Mouse (Mus musculus) cerebellum, postnatal 25 days (tissue): Measurements from ENCODE around the gene Zgrf1.
A peak's percentile ranks its signal among the peaks of the same experiment; 100 is the strongest.

Experiments
- DNase-seq, 2 experiments: peaks; one replicate each; pipeline ENCODE4 v3.0.0; 2021; ENCODE audit warnings: mixed read lengths in 2 of 2

The Zgrf1 gene

DNA sequence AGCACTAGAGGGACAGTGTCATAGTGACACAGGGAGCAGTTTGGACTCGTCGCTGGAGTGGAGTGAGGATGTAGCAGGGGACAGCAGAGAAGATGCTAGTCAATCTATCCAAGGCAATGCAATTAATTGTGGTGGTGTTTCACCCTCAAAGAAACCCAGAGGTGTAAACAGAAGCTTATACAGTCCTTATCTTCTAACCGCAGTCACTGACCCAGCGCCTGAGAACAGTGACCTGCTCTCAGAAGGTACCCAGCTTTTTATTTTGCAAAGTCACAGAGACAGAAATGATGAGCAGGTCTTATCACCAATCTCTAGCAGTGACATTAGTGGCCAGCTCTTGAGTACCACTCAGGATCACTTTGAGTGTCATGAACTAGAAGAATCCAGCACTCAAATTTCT lies 9.7 kb downstream of the Zgrf1 start:
- DNase-seq: no peak

DNA sequence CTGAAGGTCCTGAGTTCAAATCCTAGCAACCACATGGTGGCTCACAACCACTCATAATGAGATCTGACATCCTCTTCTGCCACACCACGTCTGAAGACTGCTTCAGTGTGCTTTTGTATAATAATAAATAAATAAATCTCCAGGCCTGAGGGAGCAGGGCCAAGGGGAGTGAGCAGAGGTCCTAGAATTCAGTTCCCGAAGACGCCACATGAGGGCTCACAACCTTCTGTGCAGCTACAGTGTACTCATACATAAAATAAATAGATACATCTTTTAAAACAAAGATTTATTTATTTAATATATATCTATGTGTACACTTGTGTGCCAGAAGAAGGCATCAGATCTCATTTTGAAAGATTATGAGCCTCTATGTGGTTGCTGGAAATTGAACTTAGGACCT lies 11.8 kb downstream of the Zgrf1 start:
- no peak for DNase-seq

DNA sequence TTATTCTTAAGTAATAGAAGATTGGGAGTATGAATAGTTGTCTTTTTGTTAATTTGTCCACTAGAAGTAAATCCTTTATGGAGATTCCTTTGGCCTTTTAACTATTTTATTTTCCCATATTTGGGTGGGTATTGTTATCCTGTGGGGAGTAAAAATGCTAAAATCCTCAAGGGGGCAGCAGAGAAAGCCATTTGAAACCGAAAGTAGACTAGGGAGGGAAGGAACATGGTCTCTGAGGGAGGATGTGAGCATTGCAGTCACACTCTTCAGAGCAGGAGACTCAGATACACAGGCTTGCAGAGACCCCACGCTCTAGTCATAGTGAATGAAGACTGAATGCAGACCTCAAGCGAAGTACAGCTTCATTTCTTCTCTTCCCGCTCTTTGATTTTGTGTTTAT lies 19.3 kb downstream of the Zgrf1 start:
- peak in 1 of 2 experiments; percentile 12 for DNase-seq

DNA sequence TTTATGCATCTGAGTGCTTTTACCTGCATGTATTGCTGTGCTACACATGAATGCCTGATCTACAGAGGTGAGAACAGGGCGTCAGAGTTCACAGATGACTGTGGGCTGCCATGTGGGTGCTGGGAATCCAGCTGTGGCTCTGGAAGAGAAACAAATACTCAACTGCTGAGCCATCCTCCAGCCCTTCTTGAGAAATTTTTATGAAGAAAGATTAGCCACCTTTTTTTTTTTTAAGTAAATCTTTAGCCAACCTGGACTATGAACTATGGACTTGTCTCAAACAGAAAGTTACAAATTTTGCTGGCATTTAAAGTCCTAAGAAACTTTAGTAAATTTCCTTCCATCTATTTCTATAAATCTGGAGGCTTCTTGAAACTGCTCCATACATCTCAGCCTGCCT lies 43.8 kb downstream of the Zgrf1 start:
- DNase-seq: no peak

DNA sequence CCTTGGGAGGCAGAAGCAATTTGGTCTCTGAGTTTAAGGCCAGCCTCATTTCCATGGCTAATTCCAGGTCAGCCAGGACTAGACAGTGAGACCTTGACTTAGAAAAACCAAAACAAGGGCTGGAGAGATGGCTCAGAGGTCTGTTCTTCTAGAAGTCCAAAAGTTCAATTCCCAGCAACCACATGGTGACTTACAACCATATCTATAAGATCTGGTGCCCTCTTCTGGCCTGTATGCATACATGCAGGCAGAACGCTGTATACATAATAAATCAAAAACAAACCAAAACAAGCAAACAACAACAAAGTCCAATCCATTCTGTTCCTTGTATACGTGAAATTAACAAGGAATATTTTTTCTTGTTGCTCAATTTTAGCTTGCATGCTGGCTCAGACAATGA lies 54.8 kb downstream of the Zgrf1 start:
- DNase-seq: no peak

DNA sequence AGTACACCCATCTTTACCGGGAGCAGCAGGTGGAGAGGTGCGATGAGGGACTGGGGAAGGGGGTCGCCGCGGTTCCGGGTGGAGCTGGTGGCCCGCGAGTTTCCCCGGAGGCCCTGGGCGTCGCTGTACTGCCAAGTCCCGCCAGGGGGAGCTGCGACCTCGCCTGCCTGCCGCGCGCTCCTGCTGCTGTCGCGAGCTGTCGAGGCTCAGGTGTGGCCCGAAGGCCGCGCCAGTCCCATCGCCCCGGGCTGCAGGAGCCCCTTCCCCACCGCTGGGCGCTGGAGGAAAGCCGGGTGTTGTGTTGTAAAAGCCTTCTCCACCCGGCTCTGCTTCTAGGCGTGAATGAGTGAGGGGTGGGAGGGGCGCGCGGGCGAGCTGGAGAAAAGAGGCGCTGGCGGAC lies 72.0 kb downstream of the Zgrf1 start:
- peak; percentile 66 to 75 for DNase-seq

DNA sequence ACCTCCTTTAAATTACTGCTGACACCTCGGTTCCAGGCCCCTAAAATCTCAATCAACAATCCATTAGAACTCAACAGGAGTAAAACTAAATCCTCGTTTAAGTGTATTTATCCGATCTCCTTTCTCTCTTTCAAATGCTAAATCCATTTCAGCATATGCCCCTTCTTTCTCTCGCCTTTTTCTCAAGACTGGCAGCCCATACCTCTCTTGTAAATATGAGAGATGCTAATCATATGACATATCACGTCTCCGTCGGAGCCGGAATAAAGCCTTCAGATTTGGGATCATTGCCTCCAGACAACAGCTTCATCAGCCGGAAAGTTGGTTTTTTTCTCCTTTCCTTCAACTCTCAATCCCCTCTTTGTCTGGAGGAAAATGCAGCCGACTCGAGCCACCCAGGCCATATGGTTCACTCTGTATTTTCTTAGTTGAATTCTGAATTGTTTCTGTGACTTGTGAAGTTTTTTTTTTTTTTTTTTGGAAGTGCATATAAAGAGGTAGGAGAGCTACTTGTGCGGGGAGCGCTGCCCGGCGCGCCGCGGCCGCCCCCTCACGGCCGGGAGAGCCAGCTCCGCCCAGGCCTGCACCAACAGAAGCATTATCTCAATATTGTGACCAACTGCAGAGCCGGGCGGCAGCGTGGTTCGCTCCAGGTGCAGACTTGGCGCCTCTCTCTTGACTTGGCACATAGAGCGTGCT lies 72.6 kb downstream of the Zgrf1 start:
- peak in 1 of 2 experiments; percentile 22 for DNase-seq

DNA sequence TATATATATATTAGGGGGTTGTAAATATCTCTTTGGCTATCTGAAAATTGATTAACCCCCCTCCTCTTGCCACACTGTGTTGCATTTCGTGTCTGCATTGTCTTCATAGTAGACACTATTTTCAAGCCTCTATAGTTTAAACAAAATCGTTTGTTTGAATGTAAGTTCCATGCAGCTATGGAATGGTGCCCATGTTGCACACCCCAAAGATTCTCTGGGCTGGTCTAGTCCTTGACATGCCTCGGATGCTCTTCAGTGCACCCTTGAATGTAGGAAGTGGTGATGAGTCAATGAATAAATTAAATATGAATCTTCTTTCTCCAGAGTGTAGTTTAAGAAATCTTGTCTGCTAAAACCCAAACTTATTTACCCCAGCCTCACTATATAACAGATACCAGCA lies 73.2 kb downstream of the Zgrf1 start:
- DNase-seq: no peak

DNA sequence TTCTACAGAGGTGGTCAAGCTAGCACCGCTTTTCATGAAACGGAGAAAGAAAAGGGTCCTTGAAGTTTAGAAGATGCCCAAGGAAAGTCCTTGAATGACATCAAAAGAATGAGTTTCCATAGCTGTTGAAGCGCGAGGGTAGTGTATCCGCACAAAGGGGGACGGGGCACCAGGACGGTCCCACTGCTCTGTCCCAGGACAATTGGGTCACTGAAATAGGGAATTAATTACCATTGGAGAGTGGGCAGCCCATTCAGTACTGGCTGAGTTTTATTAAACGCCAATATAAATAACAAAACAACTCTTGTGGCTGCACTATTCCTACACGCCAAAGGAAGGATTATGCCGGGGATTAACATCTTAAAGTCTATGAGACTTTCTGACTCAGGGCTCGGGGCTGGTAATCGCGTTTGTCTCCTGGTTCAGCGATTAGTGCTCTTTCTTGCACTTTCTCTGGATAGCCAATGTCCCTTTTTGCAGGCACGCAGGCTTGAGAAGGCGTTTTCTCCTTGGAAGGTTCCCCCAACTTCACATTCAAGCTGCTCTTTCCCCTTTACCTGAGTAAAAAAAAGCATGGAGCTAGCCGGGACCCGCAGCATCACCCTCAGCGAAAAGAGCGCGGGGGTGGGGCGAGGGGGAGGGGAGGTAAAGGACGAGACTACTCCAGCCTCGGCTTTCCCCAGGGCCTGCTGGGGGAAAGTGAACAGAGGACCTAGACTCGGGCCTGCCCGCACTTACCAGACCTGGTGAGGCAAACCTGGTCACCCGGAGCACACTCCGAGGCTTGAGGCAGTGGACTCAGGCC lies 74.1 kb downstream of the Zgrf1 start:
- no peak for DNase-seq

DNA sequence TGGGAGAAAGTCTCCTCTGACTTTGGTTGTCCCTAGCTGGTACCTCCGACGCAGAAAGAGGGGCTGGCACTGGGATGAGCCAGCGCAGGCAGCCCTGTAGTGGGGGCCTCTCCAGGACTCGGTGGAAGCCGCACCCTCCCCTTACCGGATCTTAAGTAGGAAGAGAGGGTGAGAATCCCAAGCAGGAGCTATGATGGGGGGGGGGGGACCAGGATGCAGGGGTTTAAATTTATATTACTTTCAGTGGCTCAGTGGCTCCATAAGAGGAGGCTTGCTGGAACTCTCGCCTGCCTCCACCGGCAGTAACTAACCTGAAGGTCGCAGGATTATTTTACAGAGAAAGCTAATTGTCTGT lies 74.6 kb downstream of the Zgrf1 start:
- DNase-seq: no peak

DNA sequence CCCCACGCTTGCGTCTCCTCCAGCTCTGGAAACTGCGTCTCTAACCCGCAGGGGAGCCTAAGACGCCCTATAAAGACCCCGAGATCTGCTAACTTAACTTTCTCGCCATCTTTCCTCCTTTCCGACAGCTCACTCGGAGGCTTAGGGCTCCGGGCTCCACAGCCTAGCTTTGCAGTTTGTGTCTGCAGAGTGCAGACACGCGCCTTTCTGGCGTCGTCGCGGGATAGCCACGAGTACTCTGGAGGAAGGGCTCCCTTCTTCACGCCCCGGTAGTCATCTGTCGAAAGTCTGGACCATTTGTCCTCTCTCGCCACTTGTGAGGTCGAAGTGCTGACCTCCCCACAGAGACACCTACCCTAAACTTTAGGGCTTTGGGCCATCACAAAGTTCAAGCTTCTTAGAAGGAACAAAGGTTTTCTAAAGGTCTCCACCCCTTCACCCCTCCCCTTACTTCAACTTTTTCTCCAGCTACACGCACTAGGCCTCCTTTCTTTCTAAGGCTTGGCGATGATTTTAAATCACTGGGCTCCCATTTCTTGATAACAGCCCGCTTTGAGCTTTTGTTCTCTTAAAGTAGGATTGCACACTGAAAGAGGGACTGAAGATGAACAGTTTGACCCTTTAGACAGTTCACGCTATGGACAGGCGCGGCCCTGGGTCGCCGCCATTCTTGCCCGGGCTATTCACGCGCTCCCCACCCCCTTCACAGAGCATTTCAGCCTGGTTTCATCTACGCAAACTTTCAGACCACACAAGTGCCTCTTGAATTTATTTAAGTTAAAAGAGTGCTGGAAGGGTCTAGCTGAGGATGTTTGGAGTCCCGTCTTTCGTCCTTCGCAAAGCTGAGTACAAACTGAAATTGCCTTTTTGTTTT lies 75.3 kb downstream of the Zgrf1 start:
- DNase-seq: no peak

DNA sequence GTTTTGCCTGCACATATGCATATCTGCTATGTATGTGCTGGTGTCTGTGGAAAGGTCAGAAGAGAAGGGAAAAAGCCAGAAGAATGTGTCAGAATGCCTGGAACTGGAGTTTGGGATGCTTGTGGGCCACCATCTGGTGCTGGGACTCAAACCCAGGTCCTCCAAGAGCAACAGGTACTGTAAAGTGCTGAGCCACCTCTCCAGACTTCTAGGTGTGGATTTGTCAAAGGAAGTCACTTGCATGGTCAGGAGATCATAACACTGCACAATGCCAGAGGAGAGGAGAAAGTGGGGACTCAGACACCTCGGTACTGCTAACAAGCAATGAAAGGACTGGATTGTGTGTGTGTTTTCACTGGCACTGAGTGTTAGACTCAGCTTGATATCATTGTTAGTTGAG lies 76.9 kb downstream of the Zgrf1 start:
- no peak for DNase-seq

DNA sequence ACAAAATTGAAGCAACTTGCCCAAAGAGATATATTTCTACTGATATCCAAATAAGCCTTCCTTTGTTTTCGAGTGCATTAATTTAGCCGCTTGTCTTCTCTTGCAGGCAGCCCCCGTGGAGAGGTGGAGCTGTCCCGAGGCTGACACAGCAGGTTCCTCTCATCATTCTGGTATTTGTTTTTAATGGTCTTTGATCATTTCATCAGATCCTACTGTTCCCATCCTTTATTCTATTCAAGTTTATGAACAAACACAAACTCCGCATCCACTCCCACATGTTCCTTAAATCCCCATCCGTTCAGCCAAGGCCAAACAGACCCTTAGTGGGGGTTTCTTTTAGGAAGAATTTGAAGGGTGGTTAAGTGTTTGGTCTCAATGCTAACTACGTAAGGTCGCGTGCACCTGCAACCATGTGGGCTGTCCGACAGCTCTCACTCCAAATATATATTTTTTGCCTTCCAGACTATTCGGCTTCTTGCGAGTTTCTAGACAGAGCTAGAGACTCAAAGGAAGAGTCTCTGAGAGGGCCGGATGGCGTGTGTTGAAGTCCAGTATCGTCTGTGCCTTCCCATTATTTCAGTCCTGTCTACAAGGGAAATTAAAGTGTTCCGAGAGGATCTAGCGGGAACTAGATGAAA lies 77.6 kb downstream of the Zgrf1 start:
- no peak for DNase-seq

DNA sequence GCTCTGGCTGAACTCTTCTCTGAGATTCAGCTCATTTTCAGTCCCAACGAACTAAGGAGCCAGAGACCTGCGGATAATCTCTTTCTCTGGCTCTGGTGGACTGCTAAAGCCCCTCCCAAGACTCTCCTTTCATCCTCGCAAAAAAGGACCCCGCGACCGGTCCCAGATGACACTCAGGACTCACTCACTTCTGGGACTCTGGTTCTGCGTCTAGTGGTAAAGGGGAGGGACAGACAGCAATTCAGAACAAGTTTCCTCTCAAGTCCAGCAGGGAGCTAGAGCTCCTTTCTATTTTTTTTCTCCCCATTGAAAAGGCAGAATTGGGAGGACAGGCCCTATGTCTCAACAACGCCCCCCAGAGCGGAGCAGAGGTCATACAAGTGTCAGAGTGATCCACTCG lies 78.3 kb downstream of the Zgrf1 start:
- DNase-seq: no peak

DNA sequence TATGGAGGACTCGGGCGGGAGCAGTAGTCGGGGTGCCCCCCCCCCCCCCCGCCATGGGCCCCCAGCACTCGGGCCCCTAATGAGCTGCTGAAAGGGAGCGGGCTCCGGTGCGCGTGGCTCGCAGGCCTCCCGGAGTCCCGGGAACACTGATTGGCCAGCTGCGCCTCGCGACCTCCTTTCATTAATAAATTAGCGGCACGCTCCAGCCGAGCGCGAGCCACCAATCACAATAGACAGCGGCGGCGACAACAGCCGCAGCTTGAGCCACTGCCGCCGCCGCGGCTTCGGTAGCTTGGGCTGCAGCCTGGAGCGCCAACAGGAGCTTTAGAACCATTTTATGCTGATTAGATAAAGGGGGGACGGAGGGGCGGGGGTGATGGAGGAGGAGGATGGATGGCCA lies 79.2 kb downstream of the Zgrf1 start:
- peak; percentile 32 to 34 for DNase-seq

DNA sequence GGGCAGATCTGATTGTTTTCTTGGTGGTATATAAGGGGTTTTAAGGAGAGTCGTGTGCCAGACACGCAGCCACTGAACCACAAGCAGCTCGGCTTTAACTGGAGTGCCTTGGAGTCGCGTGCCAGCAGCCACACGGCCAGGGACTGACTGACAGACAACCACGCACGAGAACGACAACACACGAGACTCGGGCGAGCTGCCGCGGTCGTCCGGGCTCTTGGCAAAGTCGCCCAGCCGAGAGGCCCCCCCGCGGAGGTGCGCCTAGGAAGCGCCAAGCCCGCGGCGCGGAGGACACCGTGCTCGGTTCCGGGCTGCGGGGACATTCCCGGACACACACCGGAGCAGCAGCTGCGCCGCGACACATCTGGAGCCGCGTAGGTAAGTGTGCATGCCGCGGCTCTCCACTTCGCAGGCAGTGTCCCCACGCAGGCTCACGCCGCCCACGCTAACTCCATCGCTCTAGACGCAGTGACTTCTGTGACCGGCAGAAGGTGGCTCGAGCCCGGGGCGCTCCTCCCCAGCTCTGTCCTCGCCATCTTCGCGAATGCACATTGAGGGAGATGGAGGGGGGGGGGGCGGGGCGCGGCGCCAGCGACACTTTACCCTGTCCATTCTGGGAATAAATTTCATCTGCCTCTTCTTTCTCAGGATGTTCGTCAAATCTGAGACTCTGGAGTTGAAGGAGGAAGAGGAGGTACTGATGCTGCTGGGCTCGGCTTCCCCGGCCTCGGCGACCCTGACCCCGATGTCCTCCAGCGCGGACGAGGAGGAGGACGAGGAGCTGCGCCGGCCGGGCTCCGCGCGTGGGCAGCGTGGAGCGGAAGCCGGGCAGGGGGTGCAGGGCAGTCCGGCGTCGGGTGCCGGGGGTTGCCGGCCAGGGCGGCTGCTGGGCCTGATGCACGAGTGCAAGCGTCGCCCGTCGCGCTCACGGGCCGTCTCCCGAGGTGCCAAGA lies 80.1 kb downstream of the Zgrf1 start, which contains the start of gene Neurog2:
TSS of gene Neurog2 (plus strand) at position 56 of the 953 bp plus-strand sequence.
- peak; percentile 44 to 51 for DNase-seq

DNA sequence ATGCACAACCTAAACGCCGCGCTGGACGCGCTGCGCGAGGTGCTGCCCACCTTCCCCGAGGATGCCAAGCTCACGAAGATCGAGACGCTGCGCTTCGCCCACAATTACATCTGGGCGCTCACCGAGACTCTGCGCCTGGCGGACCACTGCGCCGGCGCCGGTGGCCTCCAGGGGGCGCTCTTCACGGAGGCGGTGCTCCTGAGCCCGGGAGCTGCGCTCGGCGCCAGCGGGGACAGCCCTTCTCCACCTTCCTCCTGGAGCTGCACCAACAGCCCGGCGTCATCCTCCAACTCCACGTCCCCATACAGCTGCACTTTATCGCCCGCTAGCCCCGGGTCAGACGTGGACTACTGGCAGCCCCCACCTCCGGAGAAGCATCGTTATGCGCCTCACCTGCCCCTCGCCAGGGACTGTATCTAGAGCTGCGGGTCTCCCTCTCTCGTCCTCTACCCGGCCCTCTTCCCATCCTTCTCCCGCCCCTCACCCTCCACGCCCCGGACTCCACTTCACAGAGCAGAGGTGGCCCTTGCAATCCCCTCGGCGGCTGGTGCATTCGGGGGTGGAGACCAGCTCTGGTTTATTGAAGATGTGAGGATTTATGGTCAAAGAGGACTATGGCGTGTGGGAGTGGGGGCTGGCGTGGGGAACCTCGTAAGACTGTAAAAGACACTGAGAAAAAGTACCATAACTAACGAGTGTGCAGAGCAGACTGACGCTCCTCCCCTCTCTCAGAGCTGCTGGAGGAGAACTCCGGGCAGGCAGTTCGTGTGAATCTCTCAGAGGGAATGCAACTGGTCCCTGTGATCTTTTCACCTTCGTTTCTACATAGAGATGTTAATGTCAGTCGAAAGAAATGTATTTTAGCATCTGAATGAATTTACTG lies 81.1 kb downstream of the Zgrf1 start:
- DNase-seq: peak; percentile 79 to 86

DNA sequence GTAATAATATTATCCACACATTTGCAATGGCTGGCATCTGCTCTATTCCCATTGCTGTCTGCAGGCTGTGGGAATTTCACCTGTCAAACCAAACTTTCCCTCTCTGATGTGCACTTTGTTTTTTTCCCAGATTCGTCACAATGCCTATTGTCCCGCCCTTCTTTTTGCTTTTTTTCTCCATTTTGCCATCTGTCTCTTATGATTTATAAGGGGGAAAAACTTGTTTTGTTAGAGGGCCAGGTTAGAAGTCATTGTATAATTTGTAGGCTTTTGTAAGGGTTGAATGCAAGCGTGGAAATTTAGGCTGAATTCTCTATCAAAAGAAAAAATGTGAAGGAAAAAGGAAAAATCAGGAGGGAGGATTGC lies 81.7 kb downstream of the Zgrf1 start:
- DNase-seq: no peak

DNA sequence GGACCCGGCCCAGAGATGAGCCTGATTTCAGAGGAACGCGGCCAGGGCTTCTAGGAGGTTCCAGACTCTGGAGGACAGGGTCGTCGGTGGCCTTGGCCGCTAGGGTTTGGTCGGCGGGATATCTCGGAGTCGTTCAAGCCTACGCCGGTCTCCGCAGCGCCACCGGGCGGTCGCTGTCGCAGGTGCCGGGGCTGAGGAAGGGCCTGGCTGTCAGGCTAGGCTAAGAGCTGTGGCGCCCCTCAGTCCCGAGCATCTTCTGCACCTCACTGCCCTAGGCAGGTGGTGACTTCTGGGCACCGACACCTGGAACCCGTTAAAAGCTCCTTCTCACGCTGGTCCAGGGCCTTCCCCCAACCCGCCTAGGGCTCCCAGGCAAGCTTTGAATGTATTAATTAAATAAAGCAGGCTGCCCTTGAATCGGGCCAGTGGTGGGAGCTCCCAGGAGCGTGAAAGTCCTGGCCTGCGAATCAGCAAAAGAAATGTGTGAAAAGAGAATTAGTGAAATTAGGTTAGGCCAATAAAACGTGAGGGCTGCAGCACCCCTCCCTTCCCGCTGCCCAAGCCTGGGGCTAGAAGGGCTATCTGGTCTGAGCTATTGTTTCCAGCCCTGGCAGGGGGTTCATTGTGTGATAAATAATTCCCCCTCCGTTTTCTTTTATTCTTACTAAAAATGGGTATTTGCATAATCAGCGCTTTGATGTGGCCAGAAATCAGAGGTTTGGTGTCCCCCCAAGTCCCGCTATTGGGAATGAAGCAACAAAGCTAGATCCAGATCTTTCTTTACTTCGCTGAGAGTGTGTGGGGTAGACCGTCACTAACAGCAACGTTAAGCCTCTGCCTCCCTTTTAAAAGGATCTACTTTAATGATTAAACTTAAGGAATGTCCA lies 86.8 kb downstream of the Zgrf1 start:
- DNase-seq: peak in 1 of 2 experiments; percentile 62
